Mouse (Mus musculus) brown adipose tissue, adult 24 weeks (tissue): ENCODE data around the gene Tmem30a. TPM values are rescaled to one million over a fixed set of nuclear protein-coding genes. Genes with fewer than 3 reads are reported as not detected.
A peak's percentile ranks its signal among the peaks of the same experiment; 100 is the strongest.

Experiments used
- H3K27ac ChIP-seq: fragments of 200-500 bp; replicated peaks from 2 replicates; pipeline ENCODE4 v1.5.1; 2012; ENCODE audit warnings: low read depth, mild to moderate bottlenecking, low read length
- H3K4me1 ChIP-seq: fragments of 200-500 bp; 2 replicates; pipeline ENCODE4 v1.6.1; 2012; ENCODE audit warnings: low read length, mixed read lengths; ENCODE audit not compliant: control insufficient read depth, insufficient read depth, insufficient read length
- H3K4me3 ChIP-seq: fragments of 200-500 bp; 2 replicates; pipeline ENCODE4 v1.5.1; 2012; ENCODE audit warnings: low read depth, mild to moderate bottlenecking, low read length, moderate library complexity; ENCODE audit not compliant: insufficient read depth
- polyA plus RNA-seq: library from polyadenylated mRNA; stranded (reverse); fragments of >200 nt; gene quantifications from 2 replicates; pipeline ENCODE4 v1.2.4, GENCODE M21; 2012; ENCODE audit not compliant: missing spikeins, insufficient read depth, insufficient read length

Tmem30a gene
- polyA plus RNA-seq = 61.6 and 79.5 TPM in 2 replicates

DNA sequence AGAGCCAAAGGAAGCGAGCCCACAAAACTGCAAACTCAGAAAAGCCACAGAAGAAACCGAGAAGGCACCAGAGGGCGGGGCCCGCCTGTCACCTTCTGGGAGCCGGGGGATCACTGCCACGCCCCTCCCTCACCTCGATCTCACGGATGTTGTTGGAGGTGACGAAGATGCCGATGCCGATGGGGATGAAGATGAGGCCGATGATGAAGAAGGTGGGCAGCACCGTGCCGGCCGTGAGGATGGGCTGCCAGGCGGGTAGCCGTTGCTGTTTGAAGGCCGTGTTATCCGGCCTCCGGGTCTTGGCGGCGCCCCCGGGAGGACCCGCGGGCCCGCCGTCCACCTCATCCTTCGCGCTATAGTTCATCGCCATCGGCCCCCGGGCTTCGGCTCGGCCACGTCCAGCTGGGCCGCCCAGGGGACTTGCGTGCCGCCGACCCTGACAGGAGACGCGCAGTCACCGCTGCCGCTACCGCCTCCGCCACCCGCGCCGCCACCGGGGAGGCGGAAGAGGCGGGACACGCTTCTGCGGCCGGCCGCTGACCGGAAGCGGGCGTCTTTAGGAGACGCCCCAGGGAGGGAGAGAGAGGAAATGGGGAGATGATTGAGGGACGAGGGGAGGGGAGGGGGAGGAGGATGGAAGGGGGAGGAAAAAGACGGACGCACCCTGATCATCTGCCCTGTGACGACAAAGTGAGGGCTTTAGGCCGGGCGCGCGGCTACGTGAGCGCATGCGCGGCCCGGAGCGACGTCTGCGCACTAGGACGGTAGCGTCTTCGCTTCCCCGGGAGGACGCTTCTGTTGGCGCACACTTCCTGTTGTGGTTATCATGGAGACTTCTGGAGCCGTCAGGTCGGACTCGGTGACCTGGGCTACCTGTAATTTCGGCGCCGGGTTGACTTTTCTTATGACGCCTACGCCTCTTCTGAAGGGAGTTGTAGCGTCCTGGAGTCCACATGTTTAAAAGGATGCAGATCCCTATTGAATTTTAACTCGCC, at the start of gene Tmem30a:
Tmem30a (minus strand) TSS at position 667 of the 995 bp plus-strand sequence.
- Histone ChIP-seq H3K4me1 (peaks cover 7% of the 10 kb centered on the region), H3K4me3 (peak within 1 kb of the TSS; percentile 88), H3K27ac (peak within 1 kb of the TSS; percentile 88)

DNA sequence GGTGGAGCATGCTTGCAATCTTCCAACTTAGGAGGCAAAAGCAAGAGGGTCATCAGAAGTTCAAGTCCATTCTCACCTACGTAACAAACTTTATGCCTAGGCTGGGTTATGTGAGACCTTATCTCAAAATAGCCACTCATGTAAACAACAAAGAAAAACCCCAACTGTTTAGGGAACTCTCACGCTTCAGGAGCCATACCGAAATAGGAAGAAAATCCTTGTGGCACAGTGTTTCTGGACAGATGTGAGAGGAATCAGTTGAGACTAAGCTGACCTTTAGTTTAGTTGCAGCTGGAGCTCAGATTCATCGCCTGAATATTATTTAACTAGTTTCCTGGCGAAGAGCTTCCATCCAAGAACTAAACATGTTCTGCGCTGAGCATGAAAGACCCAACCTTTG, 49.3 kb upstream of the Tmem30a start:
- Histone ChIP-seq H3K27ac (no peak overlapping the region; the same call in 1 of the 2 replicates), H3K4me3 (no peak overlapping the region), H3K4me1 (no peaks in the 10 kb centered on the region)

DNA sequence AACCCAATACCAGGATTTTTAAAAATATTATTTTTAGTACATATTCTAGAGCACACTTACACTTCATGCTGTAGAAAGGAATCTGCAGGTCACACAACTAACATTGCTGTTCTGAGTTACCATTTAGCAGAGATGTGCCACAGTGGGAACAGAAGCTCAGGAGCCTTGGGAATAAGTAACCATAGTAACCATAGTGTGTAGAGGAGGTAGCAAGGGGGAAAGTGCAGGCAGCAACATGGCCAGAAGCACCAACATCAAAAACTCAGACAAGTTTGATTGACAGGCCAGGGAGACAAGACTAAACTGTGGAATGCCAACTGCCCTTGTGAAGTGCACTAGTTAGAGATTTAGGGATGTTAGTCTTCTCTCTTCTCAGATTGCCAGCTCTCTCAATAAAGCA, 48.7 kb upstream of the Tmem30a start:
- Histone ChIP-seq H3K4me3 (no peak overlapping the region), H3K4me1 (no peaks in the 10 kb centered on the region), H3K27ac (no peak overlapping the region)

DNA sequence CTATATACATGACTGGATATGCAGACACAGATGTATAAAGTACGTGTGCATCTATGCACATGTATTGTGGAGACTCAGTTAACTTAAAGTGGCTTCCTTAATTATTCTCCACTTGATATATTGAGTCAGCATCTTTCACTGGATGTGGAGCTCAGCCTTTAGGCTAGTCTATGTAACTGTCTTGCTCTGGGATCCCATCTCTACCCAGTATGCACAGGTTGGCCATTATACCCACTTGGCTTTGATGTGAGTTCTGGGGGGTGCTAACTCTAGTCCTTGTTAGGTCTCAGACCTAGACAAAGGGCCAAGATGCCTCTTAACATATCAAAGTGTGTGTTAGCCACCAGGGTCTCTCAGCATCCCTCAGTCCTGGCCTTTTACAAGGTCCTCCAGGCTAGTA, 38.0 kb upstream of the Tmem30a start:
- Histone ChIP-seq H3K27ac (no peak overlapping the region), H3K4me3 (no peak overlapping the region), H3K4me1 (no peaks in the 10 kb centered on the region)

DNA sequence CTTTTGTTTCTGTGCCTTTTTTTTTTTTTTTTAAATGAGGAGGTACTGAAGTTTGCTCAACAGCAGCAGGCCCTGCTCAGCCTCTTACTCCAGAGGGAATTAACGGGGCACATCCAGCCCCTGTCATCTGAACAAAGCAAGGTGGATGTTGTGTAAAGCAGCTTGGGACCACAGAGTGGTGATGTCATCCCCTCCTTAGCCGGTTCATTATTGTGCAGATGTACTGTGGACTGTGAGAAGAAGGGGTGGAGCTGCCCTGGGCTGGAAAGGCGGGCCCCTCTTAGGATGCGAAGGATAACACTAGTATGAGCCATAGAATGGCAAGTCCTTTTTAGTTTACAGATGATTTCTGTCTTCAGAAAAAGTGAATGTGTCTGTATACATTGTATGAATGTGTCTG, 37.6 kb upstream of the Tmem30a start:
- no peaks in the 10 kb centered on the region for H3K4me1 ChIP-seq
- H3K4me3 ChIP-seq = no peak overlapping the region
- no peak overlapping the region for H3K27ac ChIP-seq

DNA sequence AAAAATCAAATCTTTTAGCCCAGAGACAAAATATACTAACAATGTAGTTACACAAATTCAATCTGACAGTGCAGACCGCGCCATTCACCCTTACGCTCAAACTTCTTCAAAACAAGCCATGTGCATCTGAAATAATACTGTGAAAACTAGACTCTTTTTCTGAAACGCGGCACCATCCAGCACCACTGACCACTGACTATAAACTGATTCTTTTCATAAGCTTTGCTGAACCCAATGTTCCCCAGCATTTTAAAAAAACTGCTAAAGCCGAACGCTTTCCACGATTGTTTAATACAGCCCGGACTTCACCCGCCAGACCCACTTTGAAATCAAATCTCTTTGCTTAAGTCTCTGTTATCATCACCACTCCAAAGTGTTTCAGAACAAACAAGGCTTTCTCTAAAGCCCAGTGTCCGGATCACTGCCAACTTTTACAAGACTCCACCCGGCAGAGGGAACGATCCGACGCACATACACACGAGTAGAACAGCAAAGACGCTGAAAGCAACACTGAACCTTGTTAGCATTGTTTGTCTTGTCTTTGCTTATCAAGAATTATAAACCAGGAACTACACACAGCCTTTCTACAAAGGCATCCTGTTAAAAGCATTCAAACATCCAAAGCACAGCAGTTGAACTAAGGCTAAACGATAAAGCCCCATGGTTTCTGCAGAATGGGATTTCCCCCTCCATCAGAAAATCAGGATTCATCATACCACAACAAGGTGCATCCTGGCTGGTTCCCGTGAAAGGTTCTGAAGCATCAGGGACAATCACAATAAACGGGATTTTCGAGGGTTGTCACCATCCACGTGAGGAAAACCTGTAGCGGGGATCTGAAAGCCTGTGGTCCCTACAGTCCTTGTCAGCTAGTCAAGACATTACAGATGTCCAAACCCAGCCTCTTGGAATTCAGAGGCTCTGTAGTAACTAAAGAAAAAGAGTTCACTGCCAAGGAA, 36.8 kb upstream of the Tmem30a start:
- H3K27ac ChIP-seq = no peak overlapping the region
- H3K4me3 ChIP-seq = no peak overlapping the region
- H3K4me1 ChIP-seq = no peaks in the 10 kb centered on the region

DNA sequence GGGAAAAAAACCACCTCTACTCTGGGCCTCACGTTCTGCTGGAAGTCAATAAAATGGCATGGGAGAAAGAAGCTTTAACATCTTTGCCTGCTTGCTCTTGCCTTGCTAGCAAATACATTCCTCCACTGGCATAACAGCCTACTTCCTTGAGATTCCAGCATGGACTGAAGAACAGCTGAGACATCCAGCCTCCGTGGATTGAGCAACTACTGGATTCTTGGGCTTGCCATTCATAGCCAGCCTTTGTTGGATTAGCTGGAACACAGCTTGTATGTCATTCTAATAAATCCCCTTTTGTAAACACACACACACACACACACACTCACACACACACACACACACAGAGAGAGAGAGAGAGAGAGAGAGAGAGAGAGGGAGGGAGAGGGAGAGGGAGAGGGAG, 33.8 kb upstream of the Tmem30a start:
- Histone ChIP-seq H3K4me3 (no peak overlapping the region), H3K27ac (no peak overlapping the region), H3K4me1 (no peaks in the 10 kb centered on the region)

DNA sequence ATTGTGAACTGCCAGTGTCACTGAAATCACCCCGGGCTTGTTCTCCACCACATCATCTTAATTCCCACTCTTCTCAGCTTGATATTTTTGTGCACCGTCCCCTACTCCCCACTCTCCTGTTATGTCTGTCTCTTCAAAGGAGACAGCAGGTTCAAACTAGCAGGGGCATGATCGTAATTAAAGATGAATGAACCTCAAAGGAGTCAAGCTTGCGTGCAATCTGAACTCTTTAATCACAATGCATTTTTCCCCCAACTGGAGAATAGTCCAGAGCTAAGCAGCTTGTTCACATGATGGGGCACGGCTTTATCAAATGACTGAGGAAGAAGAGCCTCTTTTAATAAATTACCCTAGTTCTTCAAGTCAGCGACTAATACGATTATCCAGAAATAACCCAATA, 32.2 kb upstream of the Tmem30a start:
- no peaks in the 10 kb centered on the region for H3K4me1 ChIP-seq
- H3K27ac ChIP-seq = no peak overlapping the region
- H3K4me3 ChIP-seq = no peak overlapping the region

DNA sequence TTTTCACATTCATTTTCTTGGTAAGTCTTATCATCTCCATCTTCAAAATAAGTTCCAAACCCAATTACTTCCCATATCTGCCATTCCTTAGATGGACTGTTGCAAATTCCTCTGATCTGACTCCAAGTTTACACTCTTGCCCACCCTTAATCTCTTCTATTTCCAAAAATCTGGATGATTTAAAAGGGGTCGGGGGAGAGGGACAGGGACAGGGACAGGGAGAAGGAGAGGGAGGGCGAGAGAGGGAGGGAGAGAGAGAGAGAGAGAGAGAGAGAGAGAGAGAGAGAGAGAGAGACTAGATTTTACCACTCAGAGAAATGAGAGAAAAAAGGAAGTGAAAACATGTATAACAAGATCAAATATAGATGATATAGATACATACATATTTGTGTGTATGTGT, 30.5 kb upstream of the Tmem30a start:
- no peak overlapping the region for H3K4me3 ChIP-seq
- H3K27ac ChIP-seq = no peak overlapping the region
- no peaks in the 10 kb centered on the region for H3K4me1 ChIP-seq

DNA sequence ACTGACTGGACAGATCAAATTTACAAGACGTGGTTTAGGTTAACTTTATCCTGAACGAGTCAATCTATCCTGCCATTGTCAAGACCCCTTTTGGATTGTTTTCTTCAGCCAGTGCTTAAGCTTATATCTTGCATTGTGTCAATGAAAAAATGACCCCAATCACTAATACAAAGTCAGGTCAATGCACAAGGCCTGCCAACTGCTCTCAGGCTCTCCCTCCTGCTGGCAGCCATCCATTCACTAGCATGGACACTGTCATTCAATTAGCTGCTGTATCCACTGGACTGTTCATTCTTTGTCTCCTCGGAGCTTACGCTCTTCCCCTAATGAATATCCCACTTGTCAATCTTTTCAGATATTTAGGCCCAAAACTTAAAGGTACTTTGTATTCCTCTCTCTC, 30.1 kb upstream of the Tmem30a start:
- Histone ChIP-seq H3K4me1 (no peaks in the 10 kb centered on the region), H3K4me3 (no peak overlapping the region), H3K27ac (no peak overlapping the region)

DNA sequence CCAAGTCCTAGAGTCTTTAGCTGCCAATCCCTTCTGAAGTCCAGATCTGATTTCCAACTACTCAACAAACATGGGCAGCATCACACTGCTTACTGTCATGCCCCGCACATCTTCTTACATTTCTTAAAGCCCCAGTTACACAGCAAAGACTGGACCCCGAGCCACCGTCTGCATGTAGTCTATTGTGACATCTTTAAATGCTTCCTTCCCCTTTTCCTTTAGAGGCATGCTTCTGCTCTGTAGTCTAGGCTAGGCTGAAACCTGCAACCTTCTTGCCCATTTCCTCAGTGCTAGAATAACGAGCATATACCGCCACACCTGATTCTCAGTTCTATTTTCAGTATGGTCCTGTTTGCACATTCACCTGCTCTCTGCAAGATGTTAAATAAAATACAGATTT, 23.2 kb upstream of the Tmem30a start:
- H3K4me1 ChIP-seq = no peaks in the 10 kb centered on the region
- no peak overlapping the region for H3K27ac ChIP-seq
- no peak overlapping the region for H3K4me3 ChIP-seq

DNA sequence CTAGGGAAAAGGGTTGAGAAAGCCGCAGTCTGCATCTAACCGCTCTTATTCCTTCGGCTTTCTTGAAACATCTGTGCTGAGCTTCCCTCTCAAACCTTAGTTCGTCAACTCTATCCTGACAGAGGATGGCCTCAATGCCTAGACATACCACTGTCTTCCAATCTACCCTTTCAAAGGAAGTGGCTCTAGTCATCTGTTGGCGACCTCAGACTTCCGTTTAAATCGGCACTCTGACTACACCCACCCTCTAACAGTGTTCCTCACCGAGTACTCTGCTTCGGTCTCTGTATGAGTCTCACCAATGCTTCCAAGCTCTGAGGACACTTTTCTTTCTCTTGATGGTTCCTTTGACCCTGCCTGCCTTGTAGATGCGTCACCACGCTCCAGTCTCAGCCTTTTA, 22.7 kb upstream of the Tmem30a start:
- no peak overlapping the region for H3K4me3 ChIP-seq
- no peaks in the 10 kb centered on the region for H3K4me1 ChIP-seq
- no peak overlapping the region for H3K27ac ChIP-seq

DNA sequence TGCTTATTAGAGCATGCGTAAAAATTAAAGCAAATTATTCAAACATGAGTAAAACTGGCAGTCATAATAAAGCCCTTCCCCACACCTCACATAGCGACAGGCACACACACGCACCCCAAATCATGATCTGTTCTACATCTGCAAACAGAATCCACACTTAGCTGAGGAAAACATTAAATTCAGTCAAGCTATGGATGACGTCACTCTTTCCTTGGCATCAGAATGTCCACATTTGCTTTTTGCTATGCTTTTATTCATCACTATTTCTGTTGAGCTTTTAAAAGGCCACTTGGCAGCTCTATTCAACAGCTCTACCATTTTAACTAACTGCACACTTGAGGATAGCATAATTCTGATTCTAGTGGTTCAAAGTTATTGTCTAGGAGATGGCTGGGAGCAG, 21.3 kb upstream of the Tmem30a start:
- Histone ChIP-seq H3K4me1 (no peaks in the 10 kb centered on the region), H3K4me3 (no peak overlapping the region), H3K27ac (no peak overlapping the region)

DNA sequence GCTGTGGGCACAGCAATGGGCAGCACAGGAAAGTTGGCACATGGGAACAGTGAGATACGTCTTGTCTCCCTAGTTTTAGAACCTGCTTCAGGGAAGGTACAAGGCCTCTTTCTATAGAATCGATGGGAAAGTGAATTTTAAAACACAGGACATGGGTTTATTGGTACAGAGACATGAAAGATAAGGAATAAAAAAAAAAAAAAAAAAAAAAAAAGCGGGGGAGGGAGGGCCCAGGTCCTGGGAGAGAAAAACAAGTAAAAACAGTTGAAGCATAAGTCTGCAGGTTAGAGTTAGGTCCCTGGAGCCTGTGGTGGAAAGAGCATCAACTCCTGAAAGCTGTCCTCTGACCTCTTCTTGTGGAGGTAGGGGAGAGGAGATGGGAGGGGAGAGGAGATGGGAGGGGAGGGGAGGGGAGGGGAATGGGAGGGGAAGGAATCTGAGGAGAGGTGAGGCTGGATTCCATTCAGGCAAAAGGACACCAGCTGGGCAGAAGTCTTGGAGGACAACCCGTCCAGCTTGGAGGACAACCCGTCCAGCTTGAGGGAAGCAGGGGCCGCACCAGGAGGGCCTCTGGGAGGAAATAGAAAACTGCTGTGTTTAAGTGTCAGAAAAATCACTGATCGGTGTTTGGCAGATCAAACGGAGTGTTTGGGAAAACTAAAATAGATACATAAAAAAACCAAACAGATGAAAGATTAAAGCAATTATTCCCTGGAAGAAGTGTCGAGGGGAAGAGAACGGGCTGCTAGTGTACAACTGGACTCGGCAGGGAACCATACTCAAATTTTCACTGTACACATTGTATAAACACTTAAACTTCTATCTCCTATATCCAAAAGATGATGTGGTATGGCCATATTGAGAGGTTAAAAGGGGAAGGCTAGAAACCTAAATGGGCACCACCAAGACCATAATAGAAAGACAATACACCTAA, 17.9 kb upstream of the Tmem30a start:
- Histone ChIP-seq H3K27ac (no peak overlapping the region), H3K4me3 (no peak overlapping the region)

More for the DNA sequence above, 17.9 kb upstream of the Tmem30a start:
- H3K4me1 ChIP-seq = 0 out of 2 replicates have a peak, but pooled peaks cover 4% of the 10 kb centered on the region
